Mouse (Mus musculus): ENCODE data around the gene Apod. TPM values are rescaled to one million over a fixed set of nuclear protein-coding genes. Genes with fewer than 3 reads are reported as not detected.

Gene Apod
- total RNA-seq, 2 experiments from 2014 or later, result not detected

Other genes with a start within 250 kb of the Apod start
- 6.1 and 18.1 TPM in 2 replicates for gene Xxylt1, start 233.4 kb downstream of the Apod start, total RNA-seq (2014; fragmentation: Nextera tagmentation)
- gene Xxylt1, start 233.4 kb downstream of the Apod start, total RNA-seq (2017), result 6.9 and 8.5 TPM in 2 replicates
- 9.6 and 16.2 TPM in 2 replicates for gene Acap2, start 113.6 kb downstream of the Apod start, total RNA-seq (2014; fragmentation: Nextera tagmentation)
- gene Acap2, start 113.6 kb downstream of the Apod start, total RNA-seq (2017), result 17.4 and 21.7 TPM in 2 replicates
- 43.3 and 53.4 TPM in 2 replicates for gene Ppp1r2, start 39.5 kb downstream of the Apod start, total RNA-seq (2014; fragmentation: Nextera tagmentation)
- 48.4 and 57.5 TPM in 2 replicates for gene Ppp1r2, start 39.5 kb downstream of the Apod start, total RNA-seq (2017)
- 11.0 and 16.7 TPM in 2 replicates for gene Bdh1, start 107.5 kb upstream of the Apod start, total RNA-seq (2014; fragmentation: Nextera tagmentation)
- gene Bdh1, start 107.5 kb upstream of the Apod start, total RNA-seq (2017), result 23.5 and 47.3 TPM in 2 replicates